Mouse (Mus musculus) MEL (cell line): ENCODE measurements around the gene Fam43a. TPM values are rescaled to one million over a fixed set of nuclear protein-coding genes. Genes with fewer than 3 reads are reported as not detected.

Experiments
- DNase-seq: peaks from one replicate; pipeline ENCODE4 v3.0.0; 2011; ENCODE audit warnings: low read depth, low spot score
- H3K27ac ChIP-seq: 2 replicates; pipeline ENCODE4 v1.5.1; 2012; ENCODE audit warnings: low read depth, mild to moderate bottlenecking, control low read depth, low read length, moderate library complexity; ENCODE audit not compliant: control insufficient read depth
- H3K27me3 ChIP-seq, 2 experiments: fragments of 150-350 bp in 1 of 2; sonication (generic) in 1 of 2; 2 replicates each; pipeline ENCODE4 v1.6.1; 2012; ENCODE audit warnings: low read length in 2 of 2, mild to moderate bottlenecking in 2 of 2, improper control_type of control experiment in 1 of 2, moderate library complexity in 1 of 2; ENCODE audit not compliant: insufficient read depth in 2 of 2, control insufficient read depth in 1 of 2
- H3K36me3 ChIP-seq, 2 experiments: 2 replicates each; pipeline ENCODE4 v1.6.1; 2012 to 2014; ENCODE audit warnings: low read length in 2 of 2, improper control_type of control experiment in 1 of 2, inconsistent platforms in 1 of 2, mild to moderate bottlenecking in 1 of 2; ENCODE audit not compliant: insufficient read depth in 2 of 2, control insufficient read depth in 1 of 2
- H3K4me1 ChIP-seq, 2 experiments: fragments of 150-350 bp in 1 of 2; sonication (generic) in 1 of 2; 2 replicates each; pipeline ENCODE4 v1.6.1; 2012; ENCODE audit warnings: low read length in 2 of 2, improper control_type of control experiment in 1 of 2, mild to moderate bottlenecking in 1 of 2; ENCODE audit not compliant: insufficient read depth in 2 of 2, control insufficient read depth in 1 of 2
- H3K4me3 ChIP-seq, 2 experiments: fragments of 150-350 bp in 1 of 2; sonication (generic) in 1 of 2; 2 replicates each; pipeline ENCODE4 v1.5.1; 2012; ENCODE audit warnings: low read depth in 2 of 2, low read length in 2 of 2, mild to moderate bottlenecking in 2 of 2, moderate library complexity in 2 of 2, control low read depth in 1 of 2, improper control_type of control experiment in 1 of 2; ENCODE audit not compliant: control insufficient read depth in 1 of 2, insufficient read depth in 1 of 2
- H3K79me2 ChIP-seq: 2 replicates; pipeline ENCODE4 v1.6.1; 2012; ENCODE audit warnings: mild to moderate bottlenecking, low read length, moderate library complexity; ENCODE audit not compliant: control insufficient read depth, poor library complexity, insufficient read depth
- H3K9ac ChIP-seq: 2 replicates; pipeline ENCODE4 v1.6.1; 2012; ENCODE audit warnings: low read depth, mild to moderate bottlenecking, control low read depth, low read length, moderate library complexity; ENCODE audit not compliant: control insufficient read depth, poor library complexity, severe bottlenecking
- H3K9me3 ChIP-seq: fragments of 150-350 bp; sonication (generic); replicated peaks from 2 replicates; pipeline ENCODE4 v1.6.1; 2012; ENCODE audit warnings: mild to moderate bottlenecking, low read length, improper control_type of control experiment, moderate library complexity; ENCODE audit not compliant: insufficient read depth
- BHLHE40 ChIP-seq: IDR thresholded peaks from 2 replicates; pipeline ENCODE4 v1.6.1; 2012; ENCODE audit warnings: low read depth, mild to moderate bottlenecking, inconsistent platforms, low read length, improper control_type of control experiment, borderline replicate concordance
- CHD1 ChIP-seq: IDR thresholded peaks from 2 replicates; pipeline ENCODE4 v1.6.1; 2012; ENCODE audit warnings: low read depth, mild to moderate bottlenecking, inconsistent platforms, low read length, improper control_type of control experiment
- CHD2 ChIP-seq: IDR thresholded peaks from 2 replicates; pipeline ENCODE4 v1.6.1; 2011; ENCODE audit warnings: low read length, improper control_type of control experiment
- CTCF ChIP-seq, 3 experiments: IDR thresholded peaks in 2 of 3; conservative IDR thresholded peaks in 1 of 3; 2 replicates each; pipeline ENCODE4 v1.5.1; 2011 to 2012; ENCODE audit warnings: low read length in 3 of 3, low read depth in 2 of 3, mild to moderate bottlenecking in 2 of 3, improper control_type of control experiment in 1 of 3, inconsistent platforms in 1 of 3, mixed read lengths in 1 of 3, moderate library complexity in 1 of 3; ENCODE audit not compliant: control insufficient read depth in 1 of 3, insufficient read depth in 1 of 3, poor library complexity in 1 of 3, severe bottlenecking in 1 of 3
- E2F4 ChIP-seq: IDR thresholded peaks from 2 replicates; pipeline ENCODE4 v1.6.1; 2011; ENCODE audit warnings: low read depth, low read length, improper control_type of control experiment, borderline replicate concordance
- EP300 ChIP-seq, 2 experiments: IDR thresholded peaks; 2 replicates each; pipeline ENCODE4 v1.6.1; 2011; ENCODE audit warnings: improper control_type of control experiment in 2 of 2, low read length in 2 of 2, low read depth in 1 of 2, mild to moderate bottlenecking in 1 of 2
- GATA1 ChIP-seq: IDR thresholded peaks from 2 replicates; pipeline ENCODE4 v1.6.1; 2011; ENCODE audit warnings: low read depth, low read length, improper control_type of control experiment
- HCFC1 ChIP-seq: IDR thresholded peaks from 2 replicates; pipeline ENCODE4 v1.6.1; 2012; ENCODE audit warnings: low read depth, mild to moderate bottlenecking, inconsistent platforms, low read length, improper control_type of control experiment, moderate library complexity
- MAX ChIP-seq: IDR thresholded peaks from 2 replicates; pipeline ENCODE4 v1.6.1; 2011; ENCODE audit warnings: low read length, improper control_type of control experiment
- MAZ ChIP-seq: IDR thresholded peaks from 2 replicates; pipeline ENCODE4 v1.6.1; 2012; ENCODE audit warnings: low read depth, mild to moderate bottlenecking, inconsistent platforms, low read length, improper control_type of control experiment
- MXI1 ChIP-seq: IDR thresholded peaks from 2 replicates; pipeline ENCODE4 v1.6.1; 2011; ENCODE audit warnings: mild to moderate bottlenecking, low read depth, low read length, improper control_type of control experiment
- POLR2AphosphoS2 ChIP-seq: IDR thresholded peaks from 2 replicates; pipeline ENCODE4 v1.6.1; 2011; ENCODE audit warnings: low read length, improper control_type of control experiment
- RAD21 ChIP-seq: IDR thresholded peaks from 2 replicates; pipeline ENCODE4 v1.6.1; 2011; ENCODE audit warnings: mild to moderate bottlenecking, low read depth, low read length, improper control_type of control experiment
- TAL1 ChIP-seq: IDR thresholded peaks from 2 replicates; pipeline ENCODE4 v1.6.1; 2012; ENCODE audit warnings: mild to moderate bottlenecking, inconsistent platforms, low read length, moderate library complexity, mixed read lengths
- TCF12 ChIP-seq: IDR thresholded peaks from 2 replicates; pipeline ENCODE4 v1.6.1; 2014; ENCODE audit warnings: low read depth, mild to moderate bottlenecking, inconsistent platforms, low read length, improper control_type of control experiment, moderate library complexity
- UBTF ChIP-seq: IDR thresholded peaks from 2 replicates; pipeline ENCODE4 v1.6.1; 2012; ENCODE audit warnings: low read depth, mild to moderate bottlenecking, inconsistent platforms, low read length, improper control_type of control experiment, moderate library complexity, borderline replicate concordance; ENCODE audit not compliant: insufficient read depth
- USF2 ChIP-seq, 2 experiments: IDR thresholded peaks; 2 replicates each; pipeline ENCODE4 v1.6.1; 2011 to 2012; ENCODE audit warnings: improper control_type of control experiment in 2 of 2, low read length in 2 of 2, borderline replicate concordance in 1 of 2, inconsistent platforms in 1 of 2, low read depth in 1 of 2, mild to moderate bottlenecking in 1 of 2; ENCODE audit not compliant: insufficient read depth in 1 of 2
- ZC3H11A ChIP-seq: IDR thresholded peaks from 2 replicates; pipeline ENCODE4 v1.6.1; 2012; ENCODE audit warnings: low read depth, mild to moderate bottlenecking, inconsistent platforms, low read length, improper control_type of control experiment
- ZMIZ1 ChIP-seq: IDR thresholded peaks from 2 replicates; pipeline ENCODE4 v1.6.1; 2012; ENCODE audit warnings: low read depth, mild to moderate bottlenecking, inconsistent platforms, low read length, improper control_type of control experiment, moderate library complexity
- polyA plus RNA-seq, 2 experiments: library from polyadenylated mRNA; stranded (reverse) in 1 of 2; unstranded in 1 of 2; fragments of >175 nt in 1 of 2; fragments of >200 nt in 1 of 2; gene quantifications; 2 replicates each; pipeline versions ENCODE4 v1.2.1 to v1.2.4; 2012; ENCODE audit warnings: low replicate concordance in 2 of 2, low read depth in 1 of 2; ENCODE audit not compliant: insufficient read length in 2 of 2, insufficient read depth in 1 of 2, missing spikeins in 1 of 2
- total RNA-seq: library from RNA; depleted of rRNA; stranded (reverse); fragments of 300-350 nt; gene quantifications from 2 replicates; pipeline ENCODE4 v1.2.3, GENCODE M21; 2012

Gene Fam43a
- total and polyA plus RNA-seq, 3 experiments = 0.08 to 0.68 TPM; not detected in 1

DNA sequence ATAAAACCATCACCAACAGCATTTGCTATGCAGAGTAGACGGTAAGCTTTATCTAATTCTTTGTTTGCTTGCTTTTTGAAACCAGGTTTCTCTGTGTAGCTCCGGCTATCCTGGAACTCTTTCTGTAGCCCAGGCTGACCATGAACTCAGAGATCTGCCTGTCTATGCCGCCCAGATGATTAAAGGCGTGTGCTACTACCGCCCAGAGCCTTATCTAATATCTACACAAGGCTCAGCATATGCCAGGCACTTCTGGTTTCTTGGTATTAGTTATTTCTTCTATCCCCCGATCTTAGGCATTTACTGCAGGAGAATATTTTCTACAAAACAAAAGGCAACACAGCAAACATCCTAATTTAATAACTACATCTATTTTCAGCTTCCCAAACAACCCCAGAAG lies 33.9 kb upstream of the Fam43a start (continued):
- no peak for TF ChIP-seq HCFC1
- TF ChIP-seq BHLHE40 = no peak
- TF ChIP-seq ZMIZ1 = no peak
- no peak for TF ChIP-seq E2F4
- TF ChIP-seq ZC3H11A = no peak
- no peak for TF ChIP-seq POLR2AphosphoS2
- TF ChIP-seq MAX = no peak

DNA sequence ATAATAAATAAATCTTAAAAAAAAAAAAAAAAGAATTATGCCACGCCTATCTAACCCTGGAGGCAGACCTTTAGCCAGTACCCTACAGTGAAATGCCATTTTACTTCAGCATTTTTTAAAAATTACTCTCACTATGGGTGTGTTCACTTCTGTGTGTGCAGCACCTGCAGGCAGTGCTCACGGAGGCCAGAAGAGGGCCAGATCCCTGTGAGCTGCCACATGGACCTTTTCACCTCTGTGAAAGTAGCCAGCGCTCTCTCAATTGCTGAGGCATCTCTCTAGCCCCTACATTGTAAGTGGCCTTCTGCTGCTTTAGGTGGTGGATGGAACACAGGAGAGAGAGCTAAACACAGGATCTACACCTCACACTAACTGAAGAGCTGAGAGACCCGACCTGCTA lies 29.4 kb upstream of the Fam43a start:
- no peak for DNase-seq
- TF ChIP-seq CTCF (IDR thresholded peaks at IDR 0.05 in 2 of 3, conservative IDR thresholded peaks at IDR 0.05 in 1 of 3; ENCODE audit: control insufficient read depth in 1 of 3, insufficient read depth in 1 of 3, low read depth in 2 of 3, low read length in 3 of 3, poor library complexity in 1 of 3, severe bottlenecking in 1 of 3) (peak; percentile 4 to 18 (median 14); a peak in 1 of 6 replicates), MAX (no peak), EP300 (IDR thresholded peaks at IDR 0.05; ENCODE audit: low read depth in 1 of 2, low read length in 2 of 2) (no peak)
- Histone ChIP-seq H3K4me1 (peaks cover 3 to 10% of the 10 kb centered on the region in 2 experiments; a peak in 3 of 4 replicates), H3K9ac (no peak overlapping the region), H3K36me3 (peaks cover 15 to 54% of the 10 kb centered on the region in 2 experiments), H3K4me3 (no peak overlapping the region), H3K9me3 (no peaks in the 10 kb centered on the region), H3K27ac (no peak overlapping the region), H3K79me2 (peaks cover under 1% of the 10 kb centered on the region; the same call in 1 of the 2 replicates), H3K27me3 (no peaks in the 10 kb centered on the region)

DNA sequence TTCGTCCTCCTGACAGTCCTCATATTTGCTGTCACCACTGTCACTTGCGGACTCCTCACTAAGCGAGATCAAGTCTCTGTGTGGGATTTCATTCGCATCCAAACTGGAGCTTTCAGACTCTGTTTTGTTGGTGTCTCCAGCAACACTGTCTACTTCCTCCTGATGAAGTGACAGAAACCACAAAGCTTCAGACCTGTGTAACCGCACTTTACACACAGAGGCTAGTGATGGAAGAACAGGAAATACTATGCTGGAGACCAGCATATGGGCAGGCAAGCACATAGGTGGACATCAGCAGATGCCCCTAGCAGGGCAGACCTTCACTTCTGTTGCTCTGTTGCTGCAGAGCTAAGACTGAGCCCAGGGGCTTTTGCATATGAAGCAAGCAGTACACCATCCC lies 28.1 kb upstream of the Fam43a start:
- Histone ChIP-seq H3K4me3 (no peak overlapping the region), H3K9me3 (no peaks in the 10 kb centered on the region), H3K36me3 (peaks cover 7 to 53% of the 10 kb centered on the region in 2 experiments), H3K27me3 (no peaks in the 10 kb centered on the region), H3K9ac (no peak overlapping the region), H3K4me1 (peaks cover 0 to 4% of the 10 kb centered on the region in 2 experiments; a peak in 1 of 4 replicates), H3K27ac (no peak overlapping the region), H3K79me2 (peaks cover 2% of the 10 kb centered on the region; the same call in 1 of the 2 replicates)
- DNase-seq = no peak
- TF ChIP-seq UBTF (no peak), CHD2 (no peak), ZC3H11A (no peak), MXI1 (no peak), CHD1 (no peak), TAL1 (no peak), E2F4 (no peak), GATA1 (no peak), USF2 (IDR thresholded peaks at IDR 0.05; ENCODE audit: borderline replicate concordance in 1 of 2, insufficient read depth in 1 of 2, low read depth in 1 of 2, low read length in 2 of 2) (no peak), POLR2AphosphoS2 (no peak), TCF12 (no peak), ZMIZ1 (no peak), CTCF (IDR thresholded peaks at IDR 0.05 in 2 of 3, conservative IDR thresholded peaks at IDR 0.05 in 1 of 3; ENCODE audit: control insufficient read depth in 1 of 3, insufficient read depth in 1 of 3, low read depth in 2 of 3, low read length in 3 of 3, poor library complexity in 1 of 3, severe bottlenecking in 1 of 3) (no peak), MAZ (no peak), RAD21 (no peak)
